Mouse (Mus musculus) hindbrain, embryonic 14.5 days (tissue): ENCODE measurements at regions not wholly inside any gene's neighbourhood (a gene's known extent, or its start where the extent isn't known, plus 50 kb on each side); places are given as distances from the start of the nearest gene placed in this dataset.
"Not testable (repeated sequence)": the region's sequence is repeated elsewhere in the genome, so short reads cannot be mapped to it uniquely, and the experiment has no call there.

Source experiments
- ATAC-seq: fragments of 200-750 bp; cut with Nextera tagmentation; 2 replicates; pipeline ENCODE4 v1.8.0; 2017; ENCODE audit warnings: moderate number of reproducible peaks, mild to moderate bottlenecking, moderate TSS enrichment, moderate library complexity; ENCODE audit not compliant: low FRiP score
- DNase-seq: peaks from one replicate; pipeline ENCODE4 v3.0.0-alpha.2; 2015; ENCODE audit warnings: low spot score
- H3K27ac ChIP-seq: fragments of 300-500 bp; sonication (generic); 2 replicates; pipeline ENCODE4 v1.5.1; 2014; ENCODE audit warnings: mild to moderate bottlenecking, moderate library complexity
- H3K27me3 ChIP-seq: fragments of 300-500 bp; sonication (generic); 2 replicates; pipeline ENCODE4 v1.6.1; 2014; ENCODE audit warnings: mild to moderate bottlenecking, low read length, mixed read lengths; ENCODE audit not compliant: control insufficient read depth, insufficient read depth
- H3K36me3 ChIP-seq: fragments of 300-500 bp; sonication (generic); replicated peaks from 2 replicates; pipeline ENCODE4 v1.6.1; 2014; ENCODE audit not compliant: control insufficient read depth, insufficient read depth
- H3K4me1 ChIP-seq: fragments of 300-500 bp; sonication (generic); replicated peaks from 2 replicates; pipeline ENCODE4 v1.6.1; 2014; ENCODE audit warnings: antibody characterized with exemption, low read length, mixed read lengths; ENCODE audit not compliant: control insufficient read depth, insufficient read depth
- H3K4me2 ChIP-seq: fragments of 300-500 bp; sonication (generic); replicated peaks from 2 replicates; pipeline ENCODE4 v1.6.1; 2014; ENCODE audit warnings: mild to moderate bottlenecking, moderate library complexity
- H3K4me3 ChIP-seq: fragments of 300-500 bp; sonication (generic); replicated peaks from 2 replicates; pipeline ENCODE4 v1.5.1; 2014; ENCODE audit warnings: mild to moderate bottlenecking, low read length
- H3K9ac ChIP-seq: fragments of 300-500 bp; sonication (generic); 2 replicates; pipeline ENCODE4 v1.6.1; 2014
- H3K9me3 ChIP-seq: fragments of 300-500 bp; sonication (generic); 2 replicates; pipeline ENCODE4 v1.6.1; 2016; ENCODE audit warnings: low read length; ENCODE audit not compliant: control insufficient read depth
- WGBS: fragments of 180-500 bp; shearing (Covaris S2); extraction: QIAGEN DNeasy Blood & Tissue Kit; methylation state at CpG from one replicate; pipeline ENCODE4 v1.1.7; 2014; 5-methylcytosine and 5-hydroxymethylcytosine counted together

DNA sequence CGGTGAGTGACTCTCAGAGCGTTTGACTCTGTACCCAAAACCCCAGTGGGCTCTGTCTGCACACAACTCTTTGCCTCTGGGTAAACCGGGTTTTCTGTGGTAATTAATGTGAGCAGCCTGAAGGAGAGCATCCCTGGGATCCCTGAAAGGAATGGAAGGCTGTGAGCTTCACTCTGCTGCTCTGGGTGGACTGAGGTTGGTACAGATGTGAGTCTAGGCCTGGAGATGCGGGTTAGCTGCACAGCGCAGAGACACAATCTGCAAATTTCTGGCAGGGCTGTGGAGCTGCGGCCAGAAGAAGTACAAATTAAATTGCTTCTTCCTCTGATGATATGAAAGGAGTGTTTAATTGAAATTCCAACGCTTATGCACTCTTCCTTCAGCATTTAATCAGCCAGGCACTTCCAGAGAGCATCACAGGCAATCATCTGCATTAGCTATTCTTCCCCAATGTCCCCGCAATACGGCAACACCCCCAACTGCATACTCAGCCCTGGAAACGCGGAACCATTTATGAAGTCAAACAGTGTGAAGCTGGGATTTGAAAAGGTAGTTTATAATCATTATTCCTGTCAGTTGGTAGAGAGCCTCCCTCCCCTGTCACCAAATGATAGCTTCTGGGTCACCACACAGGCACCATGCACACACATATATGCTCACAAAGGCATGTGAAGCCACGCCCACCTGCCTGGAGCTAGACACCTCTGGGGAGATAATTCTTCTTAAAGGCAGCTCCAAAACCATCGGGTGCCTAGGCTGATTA, 185.5 kb upstream of the Afdn start:
- Histone ChIP-seq H3K4me3 (no peak overlapping the region), H3K9me3 (no peaks in the 10 kb centered on the region), H3K36me3 (no peaks in the 10 kb centered on the region), H3K4me2 (peak overlapping the region; percentile 13), H3K27ac (peak overlapping the region; percentile 71), H3K27me3 (no peaks in the 10 kb centered on the region), H3K4me1 (peaks cover 28% of the 10 kb centered on the region), H3K9ac (no peak overlapping the region)
- 35% methylated on average over 13 of the region's 13 CpGs for WGBS
- ATAC-seq, result peak; percentile 68
- no peak for DNase-seq

DNA sequence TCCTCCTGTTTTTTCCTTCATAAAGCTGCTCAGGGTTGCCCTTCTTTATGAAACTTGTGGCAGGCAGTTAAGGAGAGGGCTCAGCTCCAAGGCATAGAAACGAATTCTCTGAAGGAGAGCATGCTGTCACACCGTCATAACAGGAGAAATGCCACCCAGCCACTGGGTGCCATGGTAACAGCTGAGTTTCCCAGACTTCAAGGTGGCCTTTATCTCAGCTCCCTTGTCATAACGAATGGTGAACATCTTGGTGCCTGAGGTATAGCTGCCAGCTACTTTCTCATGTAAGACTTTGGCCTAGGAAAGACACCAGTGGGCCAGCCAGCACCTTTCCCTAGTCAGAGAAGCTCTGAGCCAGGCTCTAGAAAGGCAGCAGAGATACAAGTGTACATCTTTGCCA, 182.5 kb upstream of the Afdn start:
- Histone ChIP-seq H3K4me1 (peaks cover 23% of the 10 kb centered on the region), H3K9me3 (no peaks in the 10 kb centered on the region), H3K9ac (no peak overlapping the region), H3K27ac (no peak overlapping the region), H3K27me3 (no peaks in the 10 kb centered on the region), H3K4me3 (no peak overlapping the region), H3K4me2 (no peak overlapping the region), H3K36me3 (no peaks in the 10 kb centered on the region)
- no peak for DNase-seq
- WGBS, result 44% methylated on average over 3 of the region's 3 CpGs
- no peak for ATAC-seq

DNA sequence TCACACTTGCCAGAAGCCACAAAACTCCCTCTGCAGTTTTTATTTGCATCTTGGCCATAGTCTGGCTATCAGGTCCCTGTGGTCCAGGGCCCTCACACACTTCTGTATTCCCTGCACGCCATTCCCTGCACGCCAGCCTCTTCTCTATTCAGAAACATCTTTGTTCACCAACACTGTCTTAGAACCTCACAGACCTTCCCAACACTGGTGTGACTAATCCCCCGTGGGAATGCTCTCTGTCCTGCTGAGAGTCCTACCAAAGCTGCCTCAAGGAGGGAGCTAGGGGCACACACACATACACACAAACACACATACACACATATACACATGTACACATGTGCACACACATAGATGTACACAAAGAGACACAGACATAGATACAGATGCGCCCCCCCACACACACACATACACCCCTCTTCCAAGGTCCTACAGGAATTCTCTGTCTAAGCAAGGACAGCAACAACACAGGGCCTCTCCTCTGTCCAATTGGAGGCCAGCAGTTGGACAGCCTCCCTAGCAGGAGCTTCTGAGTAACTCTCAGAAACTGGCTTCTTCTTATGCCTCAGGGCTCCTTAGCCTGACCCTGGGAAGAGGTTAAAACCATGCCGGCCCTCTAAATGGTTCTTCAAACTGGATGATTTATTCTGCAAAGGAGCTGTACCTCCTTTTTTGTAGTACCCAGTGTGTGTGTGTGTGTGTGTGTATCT, 179.0 kb upstream of the Afdn start:
- Histone ChIP-seq H3K36me3 (no peaks in the 10 kb centered on the region), H3K9ac (no peak overlapping the region), H3K9me3 (no peaks in the 10 kb centered on the region), H3K4me2 (no peak overlapping the region), H3K4me3 (no peak overlapping the region), H3K4me1 (no peaks in the 10 kb centered on the region), H3K27ac (no peak overlapping the region), H3K27me3 (no peaks in the 10 kb centered on the region)
- 61% methylated on average over 5 of the region's 5 CpGs for WGBS
- 0 out of 2 replicates have a peak, but pooled peaks have one; percentile 28 for ATAC-seq
- no peak for DNase-seq

DNA sequence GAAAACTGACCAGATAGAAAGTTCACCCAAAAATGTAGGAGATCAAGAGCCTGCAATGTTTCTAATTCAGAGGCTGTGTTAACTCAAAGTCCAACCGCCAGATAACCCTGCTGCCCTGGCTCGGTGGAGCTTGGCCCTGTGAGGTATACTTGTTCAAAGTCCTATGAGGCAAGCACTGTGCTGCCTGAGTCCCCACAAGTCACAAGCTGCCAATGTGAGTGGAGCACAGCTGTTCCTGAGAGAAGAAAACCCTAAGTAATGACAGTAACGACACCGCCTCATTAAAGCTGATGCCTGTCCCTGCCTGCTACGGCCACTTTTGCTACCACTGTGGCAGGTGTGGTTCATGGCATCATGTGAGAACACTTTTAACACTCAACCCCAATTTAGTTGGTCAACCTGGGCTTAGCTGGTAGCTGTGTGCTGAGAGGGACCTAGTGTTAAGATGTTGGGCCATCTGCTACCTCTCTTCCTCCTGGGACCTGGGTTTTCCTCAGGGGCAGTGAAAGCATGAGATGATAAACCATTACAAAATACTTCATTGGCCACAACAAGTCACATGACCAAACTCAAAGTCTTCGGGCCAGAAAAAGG, 178.2 kb upstream of the Afdn start:
- no peak for DNase-seq
- H3K9me3 ChIP-seq, result no peaks in the 10 kb centered on the region
- H3K9ac ChIP-seq, result no peak overlapping the region
- H3K4me3 ChIP-seq, result no peak overlapping the region
- 69% methylated on average over 6 of the region's 6 CpGs for WGBS
- H3K4me1 ChIP-seq, result no peaks in the 10 kb centered on the region
- no peak overlapping the region for H3K4me2 ChIP-seq
- H3K27ac ChIP-seq, result no peak overlapping the region
- no peaks in the 10 kb centered on the region for H3K36me3 ChIP-seq
- no peak for ATAC-seq
- H3K27me3 ChIP-seq, result no peaks in the 10 kb centered on the region

DNA sequence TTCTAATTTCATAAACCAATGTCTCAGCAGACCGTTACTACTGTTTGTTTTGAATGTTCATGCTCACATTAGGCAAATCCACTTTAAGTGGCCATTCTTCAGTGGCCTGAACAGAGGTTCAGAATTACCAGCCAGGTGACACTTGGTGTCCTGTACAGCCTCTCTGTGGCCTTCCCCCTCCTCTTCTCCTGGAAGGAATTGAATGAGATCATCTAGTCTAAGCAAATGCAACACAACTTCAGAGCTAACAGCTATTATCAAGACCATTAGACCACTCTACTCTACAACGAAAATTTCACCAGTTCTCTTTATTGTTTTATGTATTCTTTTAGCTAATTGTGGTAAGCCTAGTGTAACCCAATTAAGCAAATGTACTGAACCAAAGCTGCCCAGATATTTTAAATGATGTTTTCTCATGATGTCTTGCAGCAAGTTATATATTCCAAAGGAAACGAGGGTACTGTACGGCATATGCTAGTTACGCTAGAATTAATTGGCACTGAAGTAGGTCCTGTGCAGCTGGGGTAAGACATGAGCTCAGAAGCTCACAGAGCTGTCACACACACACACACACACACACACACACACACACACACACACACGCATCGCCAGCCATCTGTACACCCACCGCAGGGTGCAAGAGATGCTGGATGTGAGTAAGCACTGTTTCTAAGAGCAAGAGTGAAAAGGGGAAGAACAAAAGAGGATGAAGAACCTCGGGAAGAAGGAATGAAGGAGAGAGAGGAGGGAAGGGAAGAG, 176.7 kb upstream of the Afdn start:
- H3K36me3 ChIP-seq, result no peaks in the 10 kb centered on the region
- peak overlapping the region; percentile 44; the same call in 1 of the 2 replicates for H3K27ac ChIP-seq
- DNase-seq (no peak), ATAC-seq (peak; percentile 86)
- H3K9ac ChIP-seq, result no peak overlapping the region
- WGBS, result 48% methylated on average over 9 of the region's 9 CpGs
- no peaks in the 10 kb centered on the region for H3K27me3 ChIP-seq
- no peak overlapping the region for H3K4me3 ChIP-seq
- H3K4me2 ChIP-seq, result no peak overlapping the region
- no peaks in the 10 kb centered on the region for H3K9me3 ChIP-seq
- no peaks in the 10 kb centered on the region for H3K4me1 ChIP-seq

DNA sequence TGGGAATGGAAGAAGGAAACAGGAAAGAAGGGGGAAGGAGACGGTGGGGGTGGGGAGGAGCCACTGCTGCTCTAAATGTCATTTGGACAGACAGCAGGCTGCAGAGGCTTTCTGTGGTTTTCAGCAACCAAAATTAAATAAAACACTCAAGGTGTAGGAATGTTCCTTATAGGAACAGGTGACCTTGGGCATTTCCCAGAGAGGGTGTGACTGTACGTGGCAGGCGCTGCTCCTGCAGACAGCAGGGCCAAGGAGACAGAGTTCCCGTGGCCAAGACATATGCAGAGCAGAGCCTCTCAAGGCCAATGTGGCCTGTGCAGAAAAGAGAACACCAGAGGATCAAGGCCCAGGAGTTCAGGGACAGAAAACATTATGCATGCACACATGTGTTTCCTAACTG, 175.9 kb upstream of the Afdn start:
- Histone ChIP-seq H3K36me3 (no peaks in the 10 kb centered on the region), H3K4me3 (no peak overlapping the region), H3K9ac (no peak overlapping the region), H3K4me1 (no peaks in the 10 kb centered on the region), H3K9me3 (no peaks in the 10 kb centered on the region), H3K4me2 (no peak overlapping the region), H3K27ac (peak overlapping the region; percentile 44; the same call in 1 of the 2 replicates), H3K27me3 (no peaks in the 10 kb centered on the region)
- ATAC-seq (no peak), DNase-seq (no peak)
- 70% methylated on average over 4 of the region's 4 CpGs for WGBS

DNA sequence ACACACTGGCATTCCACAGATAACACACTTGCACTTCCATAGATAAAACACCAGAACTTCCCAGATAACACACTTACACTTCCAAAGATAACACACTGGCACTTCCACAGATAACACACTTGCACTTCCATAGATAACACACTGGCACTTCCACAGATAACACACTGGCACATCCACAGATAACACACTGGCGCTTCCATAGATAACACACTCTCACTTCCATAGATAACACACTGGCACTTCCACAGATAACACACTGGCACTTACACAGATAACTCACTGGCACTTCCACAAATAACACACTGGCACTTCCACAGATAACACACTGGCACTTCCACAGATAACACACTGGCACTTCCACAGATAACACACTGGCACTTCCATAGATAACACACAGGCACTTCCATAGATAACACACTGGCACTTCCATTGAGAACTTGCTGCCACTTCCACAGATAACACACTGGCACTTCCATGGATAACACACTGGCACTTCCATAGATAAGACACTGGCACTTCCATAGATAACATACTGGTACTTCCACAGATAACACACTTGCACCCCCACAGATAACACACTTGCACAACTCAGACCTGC, 170.0 kb upstream of the Afdn start:
- H3K4me3 ChIP-seq, H3K9ac ChIP-seq, H3K36me3 ChIP-seq, H3K4me1 ChIP-seq, H3K27me3 ChIP-seq, DNase-seq, ATAC-seq, H3K9me3 ChIP-seq, H3K4me2 ChIP-seq, H3K27ac ChIP-seq: not testable (repeated sequence)
- WGBS, result 78% methylated on average over 1 of the region's 1 CpGs
